Mouse (Mus musculus) olfactory bulb, adult 2 months (tissue): ENCODE measurements at regions not wholly inside any gene's neighbourhood (a gene's known extent, or its start where the extent isn't known, plus 50 kb on each side); places are given as distances from the start of the nearest gene placed in this dataset.

ENCODE experiments used
- CTCF ChIP-seq: fragments of 200-500 bp; IDR thresholded peaks from 2 replicates; pipeline ENCODE4 v1.5.1; 2012; ENCODE audit warnings: low read depth, mild to moderate bottlenecking, low read length, moderate library complexity; ENCODE audit not compliant: insufficient read depth
- POLR2A ChIP-seq: fragments of 200-500 bp; IDR thresholded peaks from 2 replicates; pipeline ENCODE4 v1.6.1; 2012; ENCODE audit warnings: mild to moderate bottlenecking, low read depth, low read length, moderate library complexity; ENCODE audit not compliant: insufficient read depth

GRCm38 (mm10) chr7:82943376-82943775 lies 76.2 kb downstream of the Mex3b start:
- TF ChIP-seq POLR2A (no peak), CTCF (no peak)
